Mouse (Mus musculus) stomach, postnatal 0 days (tissue): ENCODE data around the gene Rps6ka4. TPM values are rescaled to one million over a fixed set of nuclear protein-coding genes. Genes with fewer than 3 reads are reported as not detected.
A peak's percentile ranks its signal among the peaks of the same experiment; 100 is the strongest.

ENCODE experiments used
- ATAC-seq: fragments of 200-750 bp; cut with Nextera tagmentation; 2 replicates; pipeline ENCODE4 v1.8.0; 2017; ENCODE audit not compliant: low FRiP score, low TSS enrichment
- DNase-seq: peaks from one replicate; pipeline ENCODE4 v3.0.0-alpha.2; 2016; ENCODE audit warnings: low spot score
- H3K27ac ChIP-seq: fragments of 300-500 bp; sonication (generic); replicated peaks from 2 replicates; pipeline ENCODE4 v1.5.1; 2014; ENCODE audit warnings: mild to moderate bottlenecking, control low read depth
- H3K27me3 ChIP-seq: fragments of 300-500 bp; sonication (generic); 2 replicates; pipeline ENCODE4 v1.6.1; 2014; ENCODE audit warnings: low read length; ENCODE audit not compliant: control insufficient read depth, insufficient read depth
- H3K36me3 ChIP-seq: fragments of 300-500 bp; sonication (generic); 2 replicates; pipeline ENCODE4 v1.6.1; 2014; ENCODE audit warnings: low read length, mixed read lengths; ENCODE audit not compliant: control insufficient read depth, insufficient read depth
- H3K4me1 ChIP-seq: fragments of 300-500 bp; sonication (generic); replicated peaks from 2 replicates; pipeline ENCODE4 v1.6.1; 2014; ENCODE audit warnings: antibody characterized with exemption; ENCODE audit not compliant: control insufficient read depth, insufficient read depth
- H3K4me2 ChIP-seq: fragments of 300-500 bp; sonication (generic); replicated peaks from 2 replicates; pipeline ENCODE4 v1.6.1; 2014; ENCODE audit warnings: low read depth, mild to moderate bottlenecking, control low read depth, moderate library complexity
- H3K4me3 ChIP-seq: fragments of 300-500 bp; sonication (generic); 2 replicates; pipeline ENCODE4 v1.5.1; 2014; ENCODE audit warnings: low read depth, low read length, control low read depth
- H3K9ac ChIP-seq: fragments of 300-500 bp; sonication (generic); 2 replicates; pipeline ENCODE4 v1.6.1; 2014; ENCODE audit warnings: mild to moderate bottlenecking, low read length, control low read depth, mixed read lengths
- H3K9me3 ChIP-seq: fragments of 300-500 bp; sonication (generic); 2 replicates; pipeline ENCODE4 v1.6.1; 2016; ENCODE audit warnings: low read length; ENCODE audit not compliant: control insufficient read depth
- CTCF ChIP-seq: IDR thresholded peaks from 2 replicates; pipeline ENCODE4 v1.5.1; 2016; ENCODE audit warnings: antibody characterized with exemption, low read depth, mild to moderate bottlenecking, moderate library complexity
- EP300 ChIP-seq: optimal IDR thresholded peaks from 2 replicates; pipeline ENCODE3; 2016; ENCODE audit warnings: antibody characterized with exemption
- WGBS: fragments of 180-500 bp; shearing (Covaris S2); extraction: QIAGEN DNeasy Blood & Tissue Kit; methylation state at CpG from one replicate; pipeline ENCODE4 v1.1.7; 2014; 5-methylcytosine and 5-hydroxymethylcytosine counted together
- microRNA-seq: library from miRNA; unstranded; fragments of <30 nt; microRNA quantifications from one replicate; pipeline ENCODE4, GENCODE M21; 2016
- polyA plus RNA-seq: library from polyadenylated mRNA; unstranded; fragments of >200 nt; fragmentation: Nextera tagmentation; extraction: Ambion mirVana; gene quantifications from 2 replicates; pipeline ENCODE4 v1.2.1, GENCODE M21; 2015

The Rps6ka4 gene
- polyA plus RNA-seq, 1 experiment from 2014 or later: 34.9 TPM

DNA sequence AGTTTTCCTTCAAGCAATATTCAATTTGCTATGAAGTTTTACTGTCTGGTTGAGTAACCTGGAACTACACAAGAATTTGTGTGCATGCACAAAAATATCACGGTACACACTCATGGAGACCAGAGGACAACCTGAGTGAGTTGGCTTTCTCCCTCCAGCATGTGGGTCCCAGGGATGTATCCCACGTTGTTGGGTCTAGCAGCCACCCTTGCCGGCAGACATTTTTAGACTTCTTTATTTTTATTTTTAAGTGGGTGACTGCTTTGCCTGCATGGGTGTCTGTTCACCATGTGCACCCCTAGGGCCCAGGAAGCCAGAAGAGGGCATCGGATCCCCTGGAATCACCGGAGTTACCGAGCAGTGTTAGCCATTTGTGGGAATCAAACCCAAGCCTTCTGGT is 15.1 kb downstream of the Rps6ka4 start:
- Histone ChIP-seq H3K9me3 (no peaks in the 10 kb centered on the region), H3K36me3 (peaks cover 15% of the 10 kb centered on the region), H3K27ac (no peak overlapping the region), H3K4me3 (no peak overlapping the region), H3K27me3 (no peaks in the 10 kb centered on the region), H3K4me2 (no peak overlapping the region), H3K4me1 (no peaks in the 10 kb centered on the region), H3K9ac (no peak overlapping the region)
- DNase-seq: no peak
- WGBS: 85% methylated on average over 6 of the region's 6 CpGs
- TF ChIP-seq EP300: no peak
- no peak for TF ChIP-seq CTCF
- ATAC-seq: no peak

DNA sequence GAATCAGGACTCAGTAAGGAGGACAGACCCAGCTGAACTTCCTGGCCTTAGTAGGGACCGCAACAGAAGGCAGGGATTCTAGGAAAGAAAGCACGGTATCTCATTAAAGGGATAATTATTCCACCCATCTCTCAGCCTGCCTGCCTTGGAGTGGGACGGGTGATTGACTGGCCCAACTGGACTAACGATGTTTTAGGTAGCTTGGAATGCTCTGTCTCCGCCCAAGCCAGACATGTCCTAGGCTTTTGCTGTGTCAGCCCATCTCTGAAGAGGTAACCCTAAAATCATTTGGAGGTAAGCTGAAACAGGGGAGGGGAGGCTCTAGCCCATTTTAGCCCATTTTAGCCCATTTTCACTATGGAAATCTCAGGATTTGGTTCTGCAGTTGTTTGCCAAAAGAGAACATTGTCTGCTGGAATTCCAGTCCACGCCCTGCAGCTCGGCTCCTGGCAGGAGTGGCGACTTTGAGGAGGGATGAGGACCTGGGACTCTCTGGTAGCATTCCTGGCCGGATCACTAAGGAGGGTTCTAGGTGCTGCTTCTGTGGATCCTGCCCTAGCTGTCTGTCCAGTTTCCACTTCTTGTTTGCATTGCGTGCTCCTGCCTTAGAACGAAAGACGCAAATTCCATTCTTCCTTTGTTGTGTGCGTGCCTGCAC is 19.8 kb downstream of the Rps6ka4 start:
- WGBS: 68% methylated on average over 13 of the region's 13 CpGs
- Histone ChIP-seq H3K36me3 (no peaks in the 10 kb centered on the region), H3K9me3 (no peaks in the 10 kb centered on the region), H3K27me3 (no peaks in the 10 kb centered on the region), H3K9ac (no peak overlapping the region), H3K27ac (peak overlapping the region; percentile 45; the same call in 1 of the 2 replicates), H3K4me1 (no peaks in the 10 kb centered on the region), H3K4me2 (no peak overlapping the region), H3K4me3 (no peak overlapping the region)
- ATAC-seq (no peak), DNase-seq (no peak)
- TF ChIP-seq CTCF (no peak), EP300 (peak; percentile 45)

DNA sequence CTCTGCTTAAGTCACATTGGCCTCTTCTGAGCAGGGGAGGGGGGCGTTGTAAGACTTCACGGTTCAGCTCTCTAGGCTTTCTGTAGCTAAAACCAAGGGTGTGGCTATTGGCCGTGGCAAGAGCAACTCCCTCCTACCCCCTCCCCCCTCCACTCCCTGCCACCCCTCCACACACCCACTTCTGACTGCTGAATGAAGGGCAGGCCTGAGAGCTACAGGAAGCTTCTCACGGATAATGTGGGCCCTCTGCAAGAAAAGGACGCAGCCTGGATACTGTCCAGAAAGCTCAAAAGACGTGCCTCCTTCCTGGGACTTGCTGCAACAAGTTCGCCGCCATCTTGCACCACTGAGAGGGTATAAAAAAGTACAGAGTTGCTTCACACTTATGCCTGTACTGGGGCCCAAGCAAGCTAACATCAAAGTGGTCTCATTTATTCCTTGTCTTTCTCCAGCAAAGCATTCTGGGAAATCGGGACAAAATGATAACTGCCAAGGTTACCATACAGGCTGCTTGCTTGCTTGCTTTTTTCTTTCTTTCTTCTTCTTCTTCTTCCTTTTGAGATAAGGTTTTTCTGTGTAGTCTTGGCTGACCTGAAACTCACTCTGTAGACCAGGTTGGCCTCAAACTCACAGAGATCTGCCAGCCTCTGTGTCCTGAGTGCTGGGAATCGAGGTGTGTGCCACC is 21.2 kb downstream of the Rps6ka4 start:
- Histone ChIP-seq H3K27me3 (no peaks in the 10 kb centered on the region), H3K9me3 (no peaks in the 10 kb centered on the region), H3K4me2 (no peak overlapping the region), H3K27ac (0 out of 2 replicates have a peak overlapping the region, but pooled peaks have one; percentile 40), H3K4me1 (no peaks in the 10 kb centered on the region), H3K36me3 (no peaks in the 10 kb centered on the region), H3K9ac (no peak overlapping the region), H3K4me3 (no peak overlapping the region)
- WGBS: 35% methylated on average over 10 of the region's 10 CpGs
- DNase-seq: no peak
- peak; percentile 35; the same call in 1 of the 2 replicates for ATAC-seq
- TF ChIP-seq CTCF (no peak), EP300 (no peak)

DNA sequence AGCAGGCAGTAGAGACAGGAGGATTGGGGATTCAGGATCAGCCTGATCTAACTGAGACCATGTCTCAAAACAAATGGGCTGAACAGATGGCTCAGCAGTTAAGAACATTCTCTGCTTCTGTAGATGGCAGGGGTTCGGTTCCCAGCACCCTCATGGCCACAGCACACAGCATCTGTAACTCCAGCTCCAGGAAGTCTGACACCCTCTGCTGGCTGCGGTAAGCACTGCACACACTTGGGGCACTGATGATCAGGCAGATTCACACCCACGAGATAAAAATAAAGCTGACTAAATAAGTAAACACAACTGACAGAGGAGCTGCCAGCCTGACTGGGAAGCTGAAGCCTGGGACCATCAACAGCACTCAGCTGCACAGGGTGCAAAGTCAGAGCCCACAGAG is 25.5 kb downstream of the Rps6ka4 start:
- H3K27me3 ChIP-seq: no peaks in the 10 kb centered on the region
- DNase-seq (no peak), ATAC-seq (no peak)
- no peak overlapping the region for H3K27ac ChIP-seq
- no peak overlapping the region for H3K9ac ChIP-seq
- no peaks in the 10 kb centered on the region for H3K36me3 ChIP-seq
- TF ChIP-seq EP300 (no peak), CTCF (no peak)
- no peak overlapping the region for H3K4me2 ChIP-seq
- H3K9me3 ChIP-seq: no peaks in the 10 kb centered on the region
- no peaks in the 10 kb centered on the region for H3K4me1 ChIP-seq
- H3K4me3 ChIP-seq: no peak overlapping the region
- 73% methylated on average over 3 of the region's 3 CpGs for whole genome bisulfite sequencing

DNA sequence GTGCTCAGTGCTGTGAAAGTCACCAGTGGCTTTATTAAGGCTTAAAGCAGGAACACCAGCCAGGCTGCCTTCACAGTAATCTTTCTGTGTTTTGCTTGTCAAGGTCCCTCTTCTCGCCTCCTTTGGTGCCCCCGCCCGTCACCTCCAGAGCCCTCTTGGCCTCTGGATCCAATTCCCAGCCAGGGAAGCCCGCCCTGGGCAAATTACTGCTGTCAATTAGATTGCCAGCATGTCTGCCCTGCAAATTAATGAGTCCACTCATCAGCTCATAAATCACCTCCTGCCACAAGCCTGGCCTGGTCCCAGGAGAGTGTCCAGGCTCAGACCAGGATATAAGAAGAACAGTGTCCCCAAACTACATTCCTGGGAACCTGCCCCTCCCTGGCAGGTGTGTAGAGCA is 26.1 kb downstream of the Rps6ka4 start:
- Histone ChIP-seq H3K4me1 (no peaks in the 10 kb centered on the region), H3K9ac (no peak overlapping the region), H3K27ac (no peak overlapping the region), H3K9me3 (no peaks in the 10 kb centered on the region), H3K27me3 (no peaks in the 10 kb centered on the region), H3K4me3 (no peak overlapping the region), H3K4me2 (no peak overlapping the region), H3K36me3 (no peaks in the 10 kb centered on the region)
- no peak for ATAC-seq
- TF ChIP-seq CTCF (no peak), EP300 (no peak)
- no peak for DNase-seq
- WGBS: 46% methylated on average over 4 of the region's 4 CpGs

Small RNAs within 50 kb of the gene (microRNA-seq; reads per million reads assigned to microRNA genes)
- gene Mir5046: not detected

Other genes starting within 250 kb of the Rps6ka4 start
- gene Ccdc88b, start 17.6 kb upstream of the Rps6ka4 start, polyA plus RNA-seq: 0.34 and 0.45 TPM in 2 replicates
- 75.8 and 85.9 TPM in 2 replicates for gene Trmt112, start 69.1 kb upstream of the Rps6ka4 start, polyA plus RNA-seq
- gene Prdx5, start 69.5 kb upstream of the Rps6ka4 start, polyA plus RNA-seq: 537 and 559 TPM in 2 replicates
- 20.4 and 20.8 TPM in 2 replicates for gene Esrra, start 81.2 kb upstream of the Rps6ka4 start, polyA plus RNA-seq
- 3.7 and 4.5 TPM in 2 replicates for gene Catsperz, start 84.7 kb upstream of the Rps6ka4 start, polyA plus RNA-seq
- gene Kcnk4, start 93.9 kb upstream of the Rps6ka4 start, polyA plus RNA-seq: 0.75 and 0.98 TPM in 2 replicates
- 79.0 and 82.8 TPM in 2 replicates for gene Bad, start 101.2 kb upstream of the Rps6ka4 start, polyA plus RNA-seq
- 24.7 and 28.7 TPM in 2 replicates for gene Gpr137, start 101.8 kb upstream of the Rps6ka4 start, polyA plus RNA-seq
- gene Ppp1r14b, start 134.3 kb upstream of the Rps6ka4 start, polyA plus RNA-seq: 143 and 148 TPM in 2 replicates
- 30.0 and 33.2 TPM in 2 replicates for gene Plcb3, start 135.8 kb upstream of the Rps6ka4 start, polyA plus RNA-seq
- 130 and 134 TPM in 2 replicates for gene Fkbp2, start 139.9 kb upstream of the Rps6ka4 start, polyA plus RNA-seq
- 26.2 and 28.0 TPM in 2 replicates for gene Vegfb, start 147.0 kb upstream of the Rps6ka4 start, polyA plus RNA-seq
- 33.0 and 37.2 TPM in 2 replicates for gene Dnajc4, start 151.9 kb upstream of the Rps6ka4 start, polyA plus RNA-seq
- gene Nudt22, start 155.5 kb upstream of the Rps6ka4 start, polyA plus RNA-seq: 21.1 and 21.2 TPM in 2 replicates
- gene Trpt1, start 155.5 kb upstream of the Rps6ka4 start, polyA plus RNA-seq: 10.0 and 10.1 TPM in 2 replicates
- 7.6 and 8.1 TPM in 2 replicates for gene Fermt3, start 178.8 kb upstream of the Rps6ka4 start, polyA plus RNA-seq
- 67.9 and 69.7 TPM in 2 replicates for gene Stip1, start 199.3 kb upstream of the Rps6ka4 start, polyA plus RNA-seq
- gene Macrod1, start 216.2 kb upstream of the Rps6ka4 start, polyA plus RNA-seq: 16.8 and 20.5 TPM in 2 replicates